8 mouse cellular contexts compared by ENCODE assay signal in the genomic region with DNA sequence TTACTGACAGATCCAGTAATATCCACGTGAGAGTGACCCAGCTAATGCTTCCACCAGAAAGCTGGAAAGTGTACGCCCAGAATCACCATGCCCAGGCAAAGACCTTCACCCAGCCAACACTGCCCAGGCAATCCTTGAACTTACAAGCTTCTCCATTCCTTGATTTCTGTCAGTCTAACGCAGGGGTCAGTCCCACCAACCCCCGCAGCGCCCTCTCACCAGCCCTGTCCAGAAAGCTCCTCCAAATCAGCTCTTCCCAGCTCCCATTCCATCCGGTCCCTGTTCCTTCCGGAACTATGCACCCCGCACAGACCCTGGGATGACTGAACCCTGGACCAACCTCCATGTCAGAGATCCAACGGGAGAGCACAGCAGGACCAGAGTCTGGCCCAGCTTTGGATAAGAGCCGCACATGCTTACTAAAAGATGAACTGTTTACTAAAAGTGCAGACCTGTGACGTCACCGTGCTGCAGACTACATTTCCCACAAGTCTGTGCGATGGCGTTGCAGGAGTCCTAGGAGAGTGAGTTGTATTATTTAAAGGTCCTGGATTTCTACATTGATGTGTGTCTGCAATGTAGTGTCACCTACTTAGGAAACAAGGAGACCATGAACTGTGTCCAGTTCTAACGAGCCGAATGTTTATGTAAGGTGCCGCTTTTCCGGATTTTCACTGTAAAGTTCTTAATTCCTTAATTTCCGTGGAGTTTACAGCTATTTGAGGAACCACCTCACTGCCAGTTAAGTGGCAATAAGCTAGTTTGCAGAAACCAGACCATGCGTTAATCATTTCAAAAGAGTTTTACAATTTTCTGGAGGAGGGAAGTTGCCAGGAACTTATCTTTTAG. TPM values are rescaled to one million over a fixed set of nuclear protein-coding genes. Genes with fewer than 3 reads are reported as not detected.
A peak's percentile ranks its signal among the peaks of the same experiment; 100 is the strongest.
DNase-seq lines count a peak whose midpoint lies in the region; ATAC-seq lines count a peak whose summit lies in the region.

Gene Zfp874a (minus strand): TSS at position 453 of the 849 bp plus-strand sequence.

- no peaks in the 10 kb centered on the region for H3K9me3 ChIP-seq in heart, embryonic 14.5 days (ENCODE audit: control insufficient read depth, low read length)
- H3K9me3 ChIP-seq in liver, embryonic 13.5 days (replicated peaks) = no peaks in the 10 kb centered on the region
- H3K9me3 ChIP-seq in stomach, embryonic 16.5 days (replicated peaks; ENCODE audit: control insufficient read depth, low read length) = no peaks in the 10 kb centered on the region

- peaks cover 24% of the 10 kb centered on the region for H3K36me3 ChIP-seq in heart, embryonic 14.5 days (ENCODE audit: control insufficient read depth, insufficient read depth, low read length)
- H3K36me3 ChIP-seq in liver, embryonic 13.5 days = peaks cover 10% of the 10 kb centered on the region
- peaks cover 5% of the 10 kb centered on the region; the same call in 1 of the 2 replicates for H3K36me3 ChIP-seq in stomach, embryonic 16.5 days (ENCODE audit: control insufficient read depth, insufficient read depth, low read length)

- peak within 1 kb of the TSS; percentile 64 for H3K4me3 ChIP-seq in heart, embryonic 14.5 days (ENCODE audit: control insufficient read depth in 1 of 2, insufficient read depth in 1 of 2, low read depth in 1 of 2, low read length in 2 of 2)
- H3K4me3 ChIP-seq in liver, embryonic 13.5 days (replicated peaks) = peak within 1 kb of the TSS; percentile 72
- peak within 1 kb of the TSS; percentile 68 for H3K4me3 ChIP-seq in stomach, embryonic 16.5 days (replicated peaks; ENCODE audit: low read length)

- H3K27me3 ChIP-seq in heart, embryonic 14.5 days (ENCODE audit: control insufficient read depth, insufficient read depth, low read length) = no peaks in the 10 kb centered on the region
- H3K27me3 ChIP-seq in liver, embryonic 13.5 days = no peaks in the 10 kb centered on the region
- no peaks in the 10 kb centered on the region for H3K27me3 ChIP-seq in stomach, embryonic 16.5 days (ENCODE audit: control insufficient read depth, insufficient read depth, low read length)

- peak within 1 kb of the TSS; percentile 70 for H3K4me2 ChIP-seq in heart, embryonic 14.5 days (ENCODE audit: low read length)
- peak within 1 kb of the TSS; percentile 81 for H3K4me2 ChIP-seq in liver, embryonic 13.5 days
- H3K4me2 ChIP-seq in stomach, embryonic 16.5 days (ENCODE audit: low read depth, low read length) = peak within 1 kb of the TSS; percentile 75

- WGBS in heart, embryonic 14.5 days = 1% methylated on average over 20 of the region's 20 CpGs
- 1% methylated on average over 20 of the region's 20 CpGs for WGBS in liver, embryonic 13.5 days (ENCODE audit: insufficient replicate concordance)
- WGBS in stomach, embryonic 16.5 days = under 1% methylated on average over 20 of the region's 20 CpGs

- peak; percentile 96 for ATAC-seq in heart, embryonic 14.5 days (ENCODE audit: insufficient number of reproducible peaks, insufficient read depth, low FRiP score, low read depth)
- ATAC-seq in liver, embryonic 13.5 days (ENCODE audit: low read depth) = peak; percentile 97
- peak; percentile 96 for ATAC-seq in stomach, embryonic 16.5 days (ENCODE audit: insufficient read depth, low FRiP score)

- peak within 1 kb of the TSS; percentile 45 to 61 for H3K27ac ChIP-seq in heart, embryonic 14.5 days (replicated peaks in 1 of 2; ENCODE audit: control insufficient read depth in 1 of 2, insufficient read depth in 1 of 2, low read depth in 2 of 2, low read length in 2 of 2)
- peak within 1 kb of the TSS; percentile 70 for H3K27ac ChIP-seq in liver, embryonic 13.5 days
- peak within 1 kb of the TSS; percentile 49 for H3K27ac ChIP-seq in stomach, embryonic 16.5 days (ENCODE audit: low read length)

- H3K9ac ChIP-seq in heart, embryonic 14.5 days (ENCODE audit: low read length) = peak within 1 kb of the TSS; percentile 69
- H3K9ac ChIP-seq in liver, embryonic 13.5 days = peak within 1 kb of the TSS; percentile 76
- H3K9ac ChIP-seq in stomach, embryonic 16.5 days (ENCODE audit: low read length) = peak within 1 kb of the TSS; percentile 78

- peak; percentile 93 for DNase-seq in CD4-positive, CD25-positive, alpha-beta regulatory T cell, adult 2 months (ENCODE audit: low read depth, low spot score)
- DNase-seq in c-Kit-negative CD71-positive TER-119-positive erythroid progenitor cells, embryonic 14.5 days (ENCODE audit: low read depth, low spot score) = peak; percentile 73
- DNase-seq in fibroblast of lung, adult 2 months (ENCODE audit: low read depth) = peak; percentile 89
- DNase-seq in kidney, postnatal 14 days = peak; percentile 95
- DNase-seq in liver, embryonic 13.5 days = peak; percentile 75
- peak; percentile 71 for DNase-seq in neural tube, embryonic 10.5 days (ENCODE audit: extremely low spot score, low spot score)

- no peaks in the 10 kb centered on the region for H3K4me1 ChIP-seq in heart, embryonic 14.5 days (ENCODE audit: control insufficient read depth in 2 of 2, insufficient read depth in 2 of 2, low read length in 2 of 2)
- peaks cover 14% of the 10 kb centered on the region for H3K4me1 ChIP-seq in liver, embryonic 13.5 days (replicated peaks)
- 0 out of 2 replicates have a peak, but pooled peaks cover 3% of the 10 kb centered on the region for H3K4me1 ChIP-seq in stomach, embryonic 16.5 days (ENCODE audit: control insufficient read depth, insufficient read depth, low read length)

RNA-seq across cellular contexts. Expression of gene Zfp874a, which starts in this region (rescaled TPM):
- polyA plus RNA-seq in heart, embryonic 14.5 days (2014; fragmentation: Nextera tagmentation; extraction: Ambion mirVana) = 4.8 and 5.8 TPM in 2 replicates
- 5.2 and 6.4 TPM in 2 replicates for polyA plus RNA-seq in liver, embryonic 13.5 days (2015; fragmentation: Nextera tagmentation; extraction: Ambion mirVana)
- polyA plus RNA-seq in stomach, embryonic 16.5 days (2015; fragmentation: Nextera tagmentation; extraction: Ambion mirVana) = 8.9 and 9.8 TPM in 2 replicates

Comparison
In these comparisons a context has a peak if more than half of its experiments do, and no peak if none do; other contexts are left out.
1. Peak in every context shown above with its lines: DNase-seq, ATAC-seq, H3K4me3 ChIP-seq and H3K27ac ChIP-seq.